Mouse (Mus musculus): ENCODE measurements around the gene Amy1.

GRCm38 (mm10) chr3:113572158-113572557 lies 34.3 kb downstream of the Amy1 start:
- TF ChIP-seq POLR2A (IDR thresholded peaks at IDR 0.05; ENCODE audit: borderline replicate concordance, insufficient read depth, low read length) (no peak), CTCF (IDR thresholded peaks at IDR 0.05; ENCODE audit: borderline replicate concordance, insufficient read depth, low read depth, low read length) (no peak)
